Comparison of ENCODE assay signal across 17 mouse cellular contexts in genomic region chr13:70260003-70260496, GRCm38 (mm10).
A peak's percentile ranks its signal among the peaks of the same experiment; 100 is the strongest.
DNase-seq lines count a peak whose midpoint lies in the region; ATAC-seq and TF ChIP-seq lines count a peak whose summit lies in the region.
"Had no signal": no experiment of that assay in that cellular context is flagged by ENCODE, and none has a peak within 500 bp of the region (broad histone marks: within the 10 kb centered on the region; RNA-seq: fewer than 3 reads in every experiment).

No protein-coding gene starts in this region.

- H3K4me3 ChIP-seq in lung, embryonic 14.5 days (ENCODE audit: low read depth, low read length): no peak overlapping the region
- no peak overlapping the region for H3K4me3 ChIP-seq in hindbrain, embryonic 14.5 days (replicated peaks; ENCODE audit: low read length)
- H3K4me3 ChIP-seq in midbrain, embryonic 14.5 days (replicated peaks; ENCODE audit: low read depth, low read length): no peak overlapping the region
- H3K4me3 ChIP-seq: embryonic facial prominence, embryonic 10.5 days; erythroblast, embryonic 14.5 days; heart, embryonic 15.5 days; layer of hippocampus, adult 2 months; lung, embryonic 15.5 days had no signal

- H3K27me3 ChIP-seq in lung, embryonic 14.5 days (ENCODE audit: insufficient read depth, low read length): no peaks in the 10 kb centered on the region
- no peaks in the 10 kb centered on the region for H3K27me3 ChIP-seq in hindbrain, embryonic 14.5 days (ENCODE audit: control insufficient read depth, insufficient read depth, low read length)
- no peaks in the 10 kb centered on the region for H3K27me3 ChIP-seq in midbrain, embryonic 14.5 days (ENCODE audit: control insufficient read depth, insufficient read depth, low read length)
- H3K27me3 ChIP-seq: heart, embryonic 15.5 days; lung, embryonic 15.5 days had no signal

- no peaks in the 10 kb centered on the region for H3K4me1 ChIP-seq in lung, embryonic 14.5 days (ENCODE audit: insufficient read depth)
- H3K4me1 ChIP-seq in hindbrain, embryonic 14.5 days (replicated peaks; ENCODE audit: control insufficient read depth, insufficient read depth, low read length): peaks cover 8% of the 10 kb centered on the region
- H3K4me1 ChIP-seq in midbrain, embryonic 14.5 days (ENCODE audit: control insufficient read depth, insufficient read depth, low read length): peaks cover 13% of the 10 kb centered on the region
- H3K4me1 ChIP-seq: embryonic facial prominence, embryonic 10.5 days; heart, embryonic 15.5 days had no signal

- H3K27ac ChIP-seq in lung, embryonic 14.5 days (ENCODE audit: low read depth): no peak overlapping the region
- peak overlapping the region; percentile 43 for H3K27ac ChIP-seq in hindbrain, embryonic 14.5 days
- H3K27ac ChIP-seq in midbrain, embryonic 14.5 days (replicated peaks; ENCODE audit: low read depth, low read length): peak overlapping the region; percentile 4; the same call in 1 of the 2 replicates
- H3K27ac ChIP-seq: embryonic facial prominence, embryonic 10.5 days; heart, embryonic 15.5 days; layer of hippocampus, adult 2 months; lung, embryonic 15.5 days had no signal

- H3K9ac ChIP-seq in lung, embryonic 14.5 days: no peak overlapping the region
- no peak overlapping the region for H3K9ac ChIP-seq in hindbrain, embryonic 14.5 days
- H3K9ac ChIP-seq in midbrain, embryonic 14.5 days (replicated peaks; ENCODE audit: low read length): no peak overlapping the region
- H3K9ac ChIP-seq: heart, embryonic 15.5 days; lung, embryonic 15.5 days had no signal

- peak; percentile 46 for DNase-seq in lung, embryonic 14.5 days
- no peak for DNase-seq in lung, postnatal 4 days
- peak; percentile 68 for DNase-seq in hindbrain, embryonic 14.5 days (ENCODE audit: low spot score)
- DNase-seq in midbrain, embryonic 14.5 days: peak; percentile 82
- DNase-seq in retina, postnatal 1 day: peak; percentile 30
- DNase-seq in spleen, adult 18-20 months: no peak
- DNase-seq: adrenal gland, postnatal 14 days; heart, adult 11 months; thymus, adult 2 months had no signal

- H3K36me3 ChIP-seq in lung, embryonic 14.5 days (ENCODE audit: insufficient read depth): no peaks in the 10 kb centered on the region
- no peaks in the 10 kb centered on the region for H3K36me3 ChIP-seq in hindbrain, embryonic 14.5 days (replicated peaks; ENCODE audit: control insufficient read depth, insufficient read depth)
- no peaks in the 10 kb centered on the region for H3K36me3 ChIP-seq in midbrain, embryonic 14.5 days (ENCODE audit: control insufficient read depth, insufficient read depth, low read length)
- H3K36me3 ChIP-seq: embryonic facial prominence, embryonic 10.5 days; heart, embryonic 15.5 days; lung, embryonic 15.5 days had no signal

- no peaks in the 10 kb centered on the region for H3K9me3 ChIP-seq in lung, embryonic 14.5 days (ENCODE audit: low read depth, low read length)
- H3K9me3 ChIP-seq in hindbrain, embryonic 14.5 days (ENCODE audit: control insufficient read depth, low read length): no peaks in the 10 kb centered on the region
- no peaks in the 10 kb centered on the region for H3K9me3 ChIP-seq in midbrain, embryonic 14.5 days (ENCODE audit: control insufficient read depth, low read length)
- H3K9me3 ChIP-seq: embryonic facial prominence, embryonic 10.5 days; heart, embryonic 15.5 days; lung, embryonic 15.5 days had no signal

- ATAC-seq in lung, embryonic 14.5 days (ENCODE audit: insufficient read depth): no peak
- ATAC-seq in hindbrain, embryonic 14.5 days (ENCODE audit: low FRiP score): peak; percentile 40; the same call in 1 of the 2 replicates
- peak; percentile 55 for ATAC-seq in midbrain, embryonic 14.5 days (ENCODE audit: low FRiP score, low TSS enrichment)
- ATAC-seq in granulocyte monocyte progenitor cell, adult 5-6 weeks (replicated peaks; ENCODE audit: poor library complexity, severe bottlenecking): no peak
- ATAC-seq: CD4-positive, CD25-positive, alpha-beta regulatory T cell, adult 4 months had no signal

- WGBS in lung, embryonic 14.5 days: 20% methylated on average over 12 of the region's 12 CpGs
- WGBS in hindbrain, embryonic 14.5 days: 28% methylated on average over 12 of the region's 12 CpGs
- 17% methylated on average over 12 of the region's 12 CpGs for WGBS in midbrain, embryonic 14.5 days

- 0 out of 2 replicates have a peak overlapping the region, but pooled peaks have one; percentile 23 for H3K4me2 ChIP-seq in lung, embryonic 14.5 days
- peak overlapping the region; percentile 35 for H3K4me2 ChIP-seq in hindbrain, embryonic 14.5 days (replicated peaks)
- H3K4me2 ChIP-seq in midbrain, embryonic 14.5 days (ENCODE audit: low read length): peak overlapping the region; percentile 22
- H3K4me2 ChIP-seq: heart, embryonic 15.5 days; liver, embryonic 11.5 days; lung, embryonic 15.5 days had no signal

- TF ChIP-seq CTCF in lung, embryonic 14.5 days (IDR thresholded peaks at IDR 0.05; ENCODE audit: low read depth): no peak

Comparison
In these comparisons a context has a peak if more than half of its experiments do, and no peak if none do; other contexts are left out.
1. DNase-seq: peak in lung, embryonic 14.5 days (single experiment), hindbrain, embryonic 14.5 days (single experiment), midbrain, embryonic 14.5 days (single experiment) and retina, postnatal 1 day (single experiment); none in lung, postnatal 4 days (0 of 2) and spleen, adult 18-20 months (0 of 2).
2. ATAC-seq: peak in hindbrain, embryonic 14.5 days (single experiment) and midbrain, embryonic 14.5 days (single experiment); none in lung, embryonic 14.5 days (single experiment) and granulocyte monocyte progenitor cell, adult 5-6 weeks (single experiment).
3. Peak in every context shown above with its lines, with median percentiles within 50 percentile points of each other: H3K4me2 ChIP-seq.